Mouse (Mus musculus): ENCODE data around the gene Rps6kb2. TPM values are rescaled to one million over a fixed set of nuclear protein-coding genes. Genes with fewer than 3 reads are reported as not detected.

Gene Rps6kb2
- polyA plus RNA-seq, 1 experiment = 59.5 TPM

DNA sequence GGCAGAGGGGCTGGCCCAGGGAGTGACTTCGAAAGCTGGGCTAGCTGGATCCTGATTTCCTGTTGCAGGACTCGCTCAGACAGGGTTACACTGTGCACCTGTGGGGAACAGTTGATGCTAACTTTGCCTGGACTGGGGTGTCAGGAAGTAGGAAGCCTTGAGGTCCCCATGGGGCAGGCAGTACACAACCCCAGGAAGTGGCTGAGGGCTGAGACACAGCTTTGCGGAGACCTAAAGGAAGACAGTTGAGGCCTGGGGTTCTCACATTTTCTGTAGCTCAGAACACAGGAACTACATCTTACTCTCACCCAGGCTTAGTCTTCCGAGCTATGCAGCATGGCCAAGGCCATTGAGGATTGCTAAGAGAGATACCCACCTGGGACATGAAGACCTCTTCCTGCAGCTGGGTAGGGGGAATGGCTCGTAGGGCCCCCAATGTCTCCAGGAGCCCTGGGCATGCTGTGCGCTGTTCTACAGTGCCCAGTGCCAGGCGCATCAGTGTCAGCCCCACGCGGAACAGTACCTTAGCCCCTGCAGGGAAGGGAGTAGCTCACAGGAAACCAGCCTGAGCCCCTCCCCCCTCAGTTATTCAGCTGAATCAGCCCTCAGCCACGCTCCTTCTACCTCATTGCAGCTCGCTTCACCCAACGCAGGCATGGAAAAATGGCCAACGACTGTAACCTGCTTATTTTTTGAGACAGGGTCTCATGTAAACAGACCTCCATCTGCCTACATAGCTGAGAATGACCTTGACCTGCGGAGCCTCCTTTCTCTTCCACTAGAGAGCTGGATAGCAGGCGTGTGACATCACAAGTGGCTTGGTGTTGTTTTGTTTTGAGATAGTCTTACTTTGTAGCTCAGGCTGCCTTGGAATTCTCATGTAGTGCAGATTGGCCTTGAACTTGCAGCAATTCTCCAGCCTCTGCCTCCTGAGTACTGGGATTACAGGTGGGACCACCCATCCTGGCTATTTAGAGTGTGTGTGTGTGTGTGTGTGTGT, 22.1 kb upstream of the Rps6kb2 start:
- no peak for DNase-seq (ENCODE audit: low read depth)
- TF ChIP-seq POLR2A (IDR thresholded peaks at IDR 0.05; ENCODE audit: borderline replicate concordance, extremely low read depth, insufficient read depth, insufficient read length, poor library complexity, severe bottlenecking) (no peak), CTCF (IDR thresholded peaks at IDR 0.05; ENCODE audit: borderline replicate concordance, extremely low read depth, insufficient read depth, insufficient read length) (no peak)

DNA sequence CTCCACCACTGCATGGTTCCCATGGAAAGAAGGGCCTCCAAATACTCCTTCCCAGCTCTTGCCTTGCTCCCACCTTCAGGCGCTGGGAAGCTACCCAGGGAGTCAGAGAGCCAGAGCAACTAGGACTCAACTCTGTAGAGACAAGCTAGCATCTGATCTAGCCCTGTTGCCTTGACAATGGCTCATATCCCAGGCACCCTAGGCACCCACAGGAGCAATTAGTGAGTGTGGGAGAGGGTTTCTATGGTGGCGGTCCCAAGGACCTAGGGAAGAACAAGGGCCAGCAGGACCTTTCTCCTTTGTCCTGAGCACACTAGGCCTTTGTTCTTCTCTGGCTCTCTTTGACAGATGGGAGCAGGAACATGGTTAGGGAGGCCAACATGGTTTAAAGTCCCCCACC, 20.5 kb upstream of the Rps6kb2 start:
- no peak for DNase-seq (ENCODE audit: low read depth)
- TF ChIP-seq POLR2A (IDR thresholded peaks at IDR 0.05; ENCODE audit: borderline replicate concordance, extremely low read depth, insufficient read depth, insufficient read length, poor library complexity, severe bottlenecking) (no peak), CTCF (IDR thresholded peaks at IDR 0.05; ENCODE audit: borderline replicate concordance, extremely low read depth, insufficient read depth, insufficient read length) (no peak)

DNA sequence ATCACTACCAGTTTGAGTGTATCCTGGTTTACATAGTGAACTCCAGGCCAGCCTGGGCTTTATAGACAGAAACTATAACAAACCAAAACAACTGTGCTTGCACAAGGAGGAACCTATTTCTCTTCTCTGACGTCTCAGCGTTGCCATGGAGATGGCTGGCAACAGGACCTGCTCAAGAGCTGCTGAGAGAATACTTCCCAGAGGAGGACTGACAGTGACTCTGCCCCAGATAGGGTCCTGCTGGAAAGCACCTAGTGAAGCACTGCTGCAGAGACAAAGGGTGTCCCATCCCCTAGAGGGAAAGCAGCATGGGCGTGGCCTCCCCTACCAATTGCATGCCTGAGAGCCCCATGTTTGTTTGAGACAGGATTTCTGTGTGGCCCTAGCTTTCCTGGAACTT, 18.7 kb upstream of the Rps6kb2 start:
- DNase-seq (ENCODE audit: low read depth) = peak; percentile 80
- TF ChIP-seq POLR2A (IDR thresholded peaks at IDR 0.05; ENCODE audit: borderline replicate concordance, extremely low read depth, insufficient read depth, insufficient read length, poor library complexity, severe bottlenecking) = no peak
- TF ChIP-seq CTCF (IDR thresholded peaks at IDR 0.05; ENCODE audit: borderline replicate concordance, extremely low read depth, insufficient read depth, insufficient read length) = no peak

DNA sequence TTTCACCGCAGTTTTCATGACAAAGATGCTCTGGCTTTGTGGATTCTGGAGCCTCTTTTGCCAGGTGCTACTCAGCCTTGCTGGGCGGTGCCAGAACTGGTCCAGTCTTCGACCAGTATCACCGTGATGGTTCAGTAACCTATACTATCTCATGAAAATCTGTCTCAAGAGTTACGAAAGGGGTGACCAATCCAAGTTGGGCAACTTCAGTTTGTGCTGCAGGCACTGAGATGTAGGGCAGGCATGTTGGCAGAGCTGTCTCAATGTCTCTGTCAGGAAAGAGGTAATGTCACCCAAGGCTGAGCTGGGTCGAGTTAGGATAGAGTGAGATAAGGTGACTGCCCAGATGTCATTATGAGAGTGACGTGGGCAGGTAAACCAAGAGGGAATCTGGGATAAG, 17.3 kb upstream of the Rps6kb2 start:
- TF ChIP-seq POLR2A (IDR thresholded peaks at IDR 0.05; ENCODE audit: borderline replicate concordance, extremely low read depth, insufficient read depth, insufficient read length, poor library complexity, severe bottlenecking) (no peak), CTCF (IDR thresholded peaks at IDR 0.05; ENCODE audit: borderline replicate concordance, extremely low read depth, insufficient read depth, insufficient read length) (no peak)
- no peak for DNase-seq (ENCODE audit: low read depth)

DNA sequence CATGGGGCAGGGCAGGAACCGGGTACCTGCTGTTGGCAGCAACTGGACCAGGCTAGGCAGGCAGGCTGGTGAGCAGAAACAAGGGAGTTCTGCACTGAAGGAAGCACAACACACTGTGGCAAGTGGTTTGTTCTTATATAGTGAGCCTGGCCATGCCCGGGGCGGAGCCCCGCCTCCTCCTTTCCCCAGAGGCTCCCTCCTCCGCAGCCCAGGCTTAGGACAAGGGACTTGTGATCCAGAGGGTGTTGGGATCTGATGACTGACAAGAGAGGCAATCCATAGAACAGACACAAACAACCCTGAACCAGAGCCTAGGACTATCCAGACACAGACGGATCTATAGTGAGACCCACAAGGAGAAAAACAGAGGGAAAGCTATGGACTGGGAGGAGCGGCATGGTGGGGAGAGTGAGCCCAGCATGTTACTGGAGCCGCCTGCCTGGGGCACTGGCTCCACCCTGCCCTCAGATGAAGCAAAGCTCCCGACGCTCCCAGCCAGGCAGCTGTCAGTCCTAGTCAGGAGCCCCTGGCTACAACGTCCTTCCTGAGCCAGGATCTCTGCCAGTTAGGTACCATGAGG, 12.3 kb upstream of the Rps6kb2 start, which contains the start of gene Carns1:
Carns1 (minus strand) TSS at position 112 of the 580 bp plus-strand sequence.
- DNase-seq (ENCODE audit: low read depth) = peak; percentile 35
- TF ChIP-seq CTCF (IDR thresholded peaks at IDR 0.05; ENCODE audit: borderline replicate concordance, extremely low read depth, insufficient read depth, insufficient read length) (no peak), POLR2A (IDR thresholded peaks at IDR 0.05; ENCODE audit: borderline replicate concordance, extremely low read depth, insufficient read depth, insufficient read length, poor library complexity, severe bottlenecking) (no peak)

DNA sequence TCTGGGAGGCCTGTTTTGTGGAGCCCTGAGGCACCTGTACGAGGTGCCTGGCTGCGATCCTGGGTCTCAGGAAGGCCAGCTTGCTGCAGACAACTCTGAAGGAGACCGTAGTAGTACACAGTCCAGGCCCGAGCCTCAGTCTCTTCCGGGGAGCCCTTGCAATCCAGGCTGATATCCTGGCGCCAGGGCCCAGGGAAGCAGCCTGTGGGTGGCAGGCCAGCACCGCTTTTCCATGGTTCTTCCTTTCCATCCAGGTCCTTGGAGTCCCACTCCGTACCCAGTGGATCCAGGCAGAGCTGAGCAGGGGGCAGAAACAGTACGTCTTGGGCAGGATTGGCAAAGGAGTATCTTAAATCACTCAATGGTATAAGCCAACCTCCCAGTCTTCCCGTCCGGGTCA, 9.8 kb upstream of the Rps6kb2 start:
- TF ChIP-seq POLR2A (IDR thresholded peaks at IDR 0.05; ENCODE audit: borderline replicate concordance, extremely low read depth, insufficient read depth, insufficient read length, poor library complexity, severe bottlenecking) (no peak), CTCF (IDR thresholded peaks at IDR 0.05; ENCODE audit: borderline replicate concordance, extremely low read depth, insufficient read depth, insufficient read length) (no peak)
- DNase-seq (ENCODE audit: low read depth) = no peak

DNA sequence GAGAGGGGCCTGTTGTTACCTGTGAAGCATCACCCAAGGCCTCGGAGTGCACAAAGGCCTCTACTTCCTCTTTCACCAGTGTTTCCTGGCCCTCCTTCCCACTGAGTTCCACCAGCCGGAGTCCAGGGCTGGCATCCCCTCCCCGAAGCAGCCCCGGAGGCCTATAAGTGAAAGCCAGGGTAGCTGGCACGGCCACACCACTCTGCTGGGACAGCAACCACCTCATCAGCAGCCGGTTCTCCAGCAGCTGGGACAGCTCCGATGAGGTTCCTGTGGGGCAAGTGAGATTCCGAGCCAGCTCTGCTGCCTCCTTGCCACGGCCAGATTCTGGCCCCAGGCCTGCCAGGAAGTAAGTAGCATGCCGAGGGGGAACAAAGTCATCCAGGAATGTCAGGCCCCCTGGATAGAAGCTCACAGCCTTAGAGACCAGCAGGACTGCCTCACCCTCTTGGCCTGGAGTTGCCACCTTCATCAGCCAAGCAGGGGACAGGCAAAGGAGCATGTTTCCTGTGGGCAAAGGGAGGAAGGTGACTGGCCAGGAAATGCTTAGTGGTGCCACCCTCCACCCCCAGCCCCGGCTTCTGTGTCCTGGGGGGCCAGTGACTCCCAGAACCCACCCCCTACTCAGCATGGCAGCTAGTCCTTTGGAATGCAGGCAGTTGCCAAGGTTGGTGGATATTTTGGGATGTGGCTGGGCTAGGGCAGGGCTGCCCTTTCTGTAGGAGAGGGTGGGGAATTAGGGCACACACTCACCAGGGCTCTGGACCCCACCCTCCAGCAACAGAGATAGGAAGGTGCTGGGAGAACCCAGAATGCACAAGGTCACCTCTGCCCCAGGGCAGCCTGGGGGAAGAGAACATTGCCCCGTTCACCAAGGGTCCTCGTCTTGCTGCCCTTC, 8.5 kb upstream of the Rps6kb2 start:
- DNase-seq (ENCODE audit: low read depth) = no peak
- TF ChIP-seq POLR2A (IDR thresholded peaks at IDR 0.05; ENCODE audit: borderline replicate concordance, extremely low read depth, insufficient read depth, insufficient read length, poor library complexity, severe bottlenecking) (no peak), CTCF (IDR thresholded peaks at IDR 0.05; ENCODE audit: borderline replicate concordance, extremely low read depth, insufficient read depth, insufficient read length) (no peak)

DNA sequence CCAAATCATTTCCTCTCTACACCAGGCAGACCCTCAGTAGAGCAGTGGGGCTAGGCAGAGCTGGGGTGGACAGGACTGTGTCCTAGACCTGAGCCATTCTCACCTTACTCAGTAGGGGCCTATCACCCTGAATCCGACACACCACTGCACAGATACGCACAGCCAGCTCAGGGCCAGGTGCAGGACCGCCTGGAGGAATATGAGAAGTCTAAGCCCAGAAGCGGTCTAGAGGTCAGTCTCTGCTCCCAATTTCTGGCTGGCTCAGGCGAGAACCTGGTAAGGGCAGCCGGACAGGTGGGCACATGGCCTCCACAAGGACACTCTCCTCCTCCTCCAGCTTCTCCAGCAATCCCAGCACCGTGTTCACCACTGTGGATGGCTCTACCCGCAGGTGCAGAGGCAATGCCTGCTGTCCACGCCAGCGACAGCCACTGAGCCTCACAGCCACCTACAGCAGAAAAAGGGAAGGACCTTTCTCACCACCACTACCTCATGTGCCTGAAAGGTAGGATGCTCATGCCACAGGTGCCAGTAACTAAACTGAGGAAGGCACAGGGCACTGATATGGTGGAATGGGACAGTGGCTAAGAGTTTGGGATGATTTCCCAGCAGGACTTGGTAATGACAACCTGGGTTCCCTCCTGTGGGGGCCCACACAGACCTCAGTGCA, 7.7 kb upstream of the Rps6kb2 start:
- TF ChIP-seq CTCF (IDR thresholded peaks at IDR 0.05; ENCODE audit: borderline replicate concordance, extremely low read depth, insufficient read depth, insufficient read length) (no peak), POLR2A (IDR thresholded peaks at IDR 0.05; ENCODE audit: borderline replicate concordance, extremely low read depth, insufficient read depth, insufficient read length, poor library complexity, severe bottlenecking) (no peak)
- no peak for DNase-seq (ENCODE audit: low read depth)

DNA sequence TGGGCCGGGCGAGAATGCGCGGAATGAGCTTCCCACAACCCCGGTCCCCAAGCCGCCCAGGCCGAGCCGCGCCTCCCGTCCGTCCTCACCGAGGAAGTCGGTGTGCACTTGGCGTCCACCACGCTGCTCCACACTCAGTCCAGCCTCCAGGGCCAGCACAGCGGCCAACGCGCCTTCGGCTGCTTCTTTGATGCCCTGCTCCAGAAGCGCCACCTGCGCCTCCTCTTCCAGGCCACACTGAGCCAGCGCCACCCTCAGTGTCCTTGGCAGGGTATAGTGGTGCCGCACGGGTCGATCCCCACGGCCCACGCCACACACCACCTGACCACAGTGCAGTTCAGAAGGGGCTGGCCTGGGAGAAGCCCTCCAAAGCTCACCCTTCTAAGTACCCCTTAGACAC, 6.7 kb upstream of the Rps6kb2 start:
- TF ChIP-seq POLR2A (IDR thresholded peaks at IDR 0.05; ENCODE audit: borderline replicate concordance, extremely low read depth, insufficient read depth, insufficient read length, poor library complexity, severe bottlenecking) (no peak), CTCF (IDR thresholded peaks at IDR 0.05; ENCODE audit: borderline replicate concordance, extremely low read depth, insufficient read depth, insufficient read length) (no peak)
- no peak for DNase-seq (ENCODE audit: low read depth)

DNA sequence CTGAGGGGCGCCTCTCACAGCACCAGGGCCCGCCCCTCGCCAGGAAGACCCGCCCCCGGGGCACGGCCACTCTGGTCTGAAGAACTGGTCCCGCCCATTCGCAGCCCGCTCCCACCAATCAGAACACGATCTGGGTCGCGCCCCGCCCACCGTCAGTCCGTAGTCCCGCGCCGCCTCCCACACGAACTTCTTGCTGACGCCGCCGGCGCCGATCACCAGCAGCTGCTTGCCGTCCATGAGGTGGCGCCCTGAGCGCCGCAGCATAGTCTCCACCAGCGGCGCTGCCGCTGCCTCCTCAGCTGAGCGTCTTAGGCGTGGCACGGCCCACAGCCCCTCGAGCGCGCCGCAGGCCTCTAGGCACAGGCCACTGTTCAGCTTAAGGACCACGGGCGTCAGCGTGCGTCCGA, 6.2 kb upstream of the Rps6kb2 start:
- DNase-seq (ENCODE audit: low read depth) = peak; percentile 100
- TF ChIP-seq CTCF (IDR thresholded peaks at IDR 0.05; ENCODE audit: borderline replicate concordance, extremely low read depth, insufficient read depth, insufficient read length) = peak; percentile 81
- peak; percentile 87 for TF ChIP-seq POLR2A (IDR thresholded peaks at IDR 0.05; ENCODE audit: borderline replicate concordance, extremely low read depth, insufficient read depth, insufficient read length, poor library complexity, severe bottlenecking)

All from brain, embryonic 14.5 days (tissue).